Mouse (Mus musculus) C2C12 (cell line): ENCODE data around the gene Cog6.

ENCODE experiments used
- CEBPB ChIP-seq: IDR thresholded peaks from one replicate; pipeline ENCODE4 v1.6.1; 2011; ENCODE audit warnings: low read depth, mild to moderate bottlenecking, control low read depth, moderate library complexity
- CTCF ChIP-seq: IDR thresholded peaks from one replicate; pipeline ENCODE4 v1.5.1; 2011; ENCODE audit not compliant: control insufficient read depth, insufficient read depth, insufficient read length
- FOSL1 ChIP-seq: IDR thresholded peaks from one replicate; pipeline ENCODE4 v1.8.0; 2011; ENCODE audit warnings: mild to moderate bottlenecking, low read length; ENCODE audit not compliant: poor library complexity, insufficient read depth, severe bottlenecking
- MAX ChIP-seq: IDR thresholded peaks from one replicate; pipeline ENCODE4 v1.6.1; 2011; ENCODE audit warnings: mild to moderate bottlenecking, control low read depth
- MYOG ChIP-seq: IDR thresholded peaks from one replicate; pipeline ENCODE4 v1.6.1; 2011; ENCODE audit not compliant: control insufficient read depth, insufficient read length; ENCODE audit errors: extremely low read depth
- USF1 ChIP-seq: IDR thresholded peaks from one replicate; pipeline ENCODE4 v1.6.1; 2011; ENCODE audit warnings: low read depth, mild to moderate bottlenecking, control low read depth, moderate library complexity

GRCm38 (mm10) chr3:52967046-52967445, 50.0 kb downstream of the Cog6 start:
- TF ChIP-seq CTCF: no peak
- TF ChIP-seq USF1: no peak
- no peak for TF ChIP-seq CEBPB
- no peak for TF ChIP-seq MYOG
- no peak for TF ChIP-seq MAX
- no peak for TF ChIP-seq FOSL1
